Mouse (Mus musculus) CD4-positive naive resting alpha-beta T cell, adult 57 days (primary cell): ENCODE measurements around the gene Gnl3. TPM values are rescaled to one million over a fixed set of nuclear protein-coding genes. Genes with fewer than 3 reads are reported as not detected.

Source experiments
- total RNA-seq: library from RNA; stranded (reverse); gene quantifications from one replicate; pipeline ENCODE4 v1.2.4, GENCODE M21; 2023

Gnl3 gene
- 279 TPM for total RNA-seq

DNA sequence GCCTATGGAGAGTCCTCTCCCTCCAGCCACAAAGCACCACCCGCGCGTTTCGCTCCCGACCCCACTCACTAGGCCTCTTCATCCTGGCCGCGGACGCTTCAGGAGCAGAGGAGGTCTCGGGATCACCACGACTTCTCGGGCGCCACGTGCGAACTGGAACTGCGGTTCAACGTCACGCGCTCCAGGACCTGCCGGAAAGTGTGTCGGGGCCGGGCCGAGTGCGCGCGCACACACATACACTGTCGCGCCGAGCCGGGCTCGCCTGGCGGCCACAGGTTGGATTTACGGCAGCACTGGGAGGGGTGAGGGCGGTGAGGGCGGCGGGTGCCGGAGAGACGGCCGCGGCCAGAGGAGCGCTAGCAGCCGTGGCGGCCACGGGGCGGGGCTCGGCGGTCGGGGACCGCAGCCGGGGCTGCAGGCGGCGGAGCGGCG is at the start of gene Gnl3, which contains the start of gene Pbrm1:
Gene Gnl3, minus strand, starts transcription at position 293 of the 432 bp plus-strand sequence.
Gene Pbrm1, plus strand, starts transcription at position 279 of the 432 bp plus-strand sequence.

DNA sequence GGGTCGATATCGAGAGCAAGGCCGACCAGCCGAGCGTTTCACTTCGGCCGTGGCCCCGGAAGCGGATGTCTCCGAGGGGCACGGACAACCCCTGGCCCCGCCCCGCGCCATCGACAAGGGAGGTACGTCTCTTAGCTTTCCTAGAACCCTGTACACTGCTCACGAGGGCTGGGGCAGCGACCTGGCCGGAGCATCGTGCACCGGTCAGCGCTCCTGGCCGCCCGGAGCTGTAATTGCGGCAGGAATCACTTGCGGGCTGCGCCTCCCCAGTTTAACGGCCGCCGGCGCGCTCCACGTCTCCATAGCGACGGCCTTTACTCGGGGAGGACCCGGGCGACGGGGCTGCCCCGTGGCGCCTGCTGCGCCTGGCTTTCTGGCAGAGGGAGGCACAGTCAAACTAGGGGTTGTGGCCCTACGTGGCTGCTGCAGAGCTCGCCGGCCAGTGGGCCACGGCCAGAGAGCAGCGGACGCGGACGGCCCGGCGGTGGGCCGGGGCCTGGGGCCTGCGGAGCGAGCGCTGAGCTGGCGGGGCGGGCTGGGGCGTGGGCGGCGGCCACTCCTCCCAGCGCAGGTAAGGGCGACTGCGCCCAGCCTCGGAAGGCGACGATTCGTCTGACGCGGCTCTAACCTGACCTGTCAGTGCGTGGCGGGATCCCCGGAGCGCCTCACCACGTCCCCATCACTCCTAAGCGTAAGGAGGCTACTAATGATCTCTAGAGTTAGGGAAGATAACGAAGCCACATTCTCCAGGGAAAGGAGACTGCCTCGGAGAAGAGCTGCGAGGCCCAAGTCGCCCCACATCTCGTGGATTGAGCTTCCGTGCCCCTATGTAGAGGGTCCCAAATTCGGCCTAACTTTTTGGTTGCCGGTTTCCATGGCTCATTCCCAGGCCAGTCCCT is 17.4 kb downstream of the Gnl3 start, which contains the start of the genes Glt8d1 and Spcs1:
Gene Glt8d1, plus strand, starts transcription at position 94 of the 899 bp plus-strand sequence.
Gene Spcs1, minus strand, starts transcription at position 366 of the 899 bp plus-strand sequence.

Other genes with a start within 250 kb of the Gnl3 start
- 13.9 TPM for gene Tmem110, start 193.6 kb downstream of the Gnl3 start, total RNA-seq
- gene Mustn1, start 140.0 kb downstream of the Gnl3 start, total RNA-seq = 2.1 TPM
- gene Itih4, start 132.7 kb downstream of the Gnl3 start, total RNA-seq = not detected
- not detected for gene Itih3, start 95.4 kb downstream of the Gnl3 start, total RNA-seq
- not detected for gene Itih1, start 75.9 kb downstream of the Gnl3 start, total RNA-seq
- 3.3 TPM for gene Nek4, start 67.8 kb downstream of the Gnl3 start, total RNA-seq
- gene Glt8d1, start 17.8 kb downstream of the Gnl3 start, total RNA-seq = 9.1 TPM
- 89.0 TPM for gene Spcs1, start 17.5 kb downstream of the Gnl3 start, total RNA-seq
- gene Pbrm1, start within 50 bp of the Gnl3 start, total RNA-seq = 83.9 TPM
- gene Smim4, start 109.8 kb upstream of the Gnl3 start, total RNA-seq = 48.2 TPM
- 0.41 TPM for gene Nt5dc2, start 111.9 kb upstream of the Gnl3 start, total RNA-seq
- 1.6 TPM for gene Stab1, start 149.5 kb upstream of the Gnl3 start, total RNA-seq
- gene Tnnc1, start 189.2 kb upstream of the Gnl3 start, total RNA-seq = not detected
- gene Nisch, start 197.8 kb upstream of the Gnl3 start, total RNA-seq = 439 TPM
- gene Sema3g, start 198.7 kb upstream of the Gnl3 start, total RNA-seq = not detected
- gene Phf7, start 232.2 kb upstream of the Gnl3 start, total RNA-seq = 7.5 TPM
- 113 TPM for gene Bap1, start 232.3 kb upstream of the Gnl3 start, total RNA-seq